Mouse (Mus musculus): ENCODE results near the gene Ccdc173. TPM values are rescaled to one million over a fixed set of nuclear protein-coding genes. Genes with fewer than 3 reads are reported as not detected.
A peak's percentile ranks its signal among the peaks of the same experiment; 100 is the strongest.
"Not testable (repeated sequence)": the region's sequence is repeated elsewhere in the genome, so short reads cannot be mapped to it uniquely, and the experiment has no call there.

The Ccdc173 gene
- polyA plus RNA-seq, 1 experiment from 2014 or later, result 1.6 TPM

DNA sequence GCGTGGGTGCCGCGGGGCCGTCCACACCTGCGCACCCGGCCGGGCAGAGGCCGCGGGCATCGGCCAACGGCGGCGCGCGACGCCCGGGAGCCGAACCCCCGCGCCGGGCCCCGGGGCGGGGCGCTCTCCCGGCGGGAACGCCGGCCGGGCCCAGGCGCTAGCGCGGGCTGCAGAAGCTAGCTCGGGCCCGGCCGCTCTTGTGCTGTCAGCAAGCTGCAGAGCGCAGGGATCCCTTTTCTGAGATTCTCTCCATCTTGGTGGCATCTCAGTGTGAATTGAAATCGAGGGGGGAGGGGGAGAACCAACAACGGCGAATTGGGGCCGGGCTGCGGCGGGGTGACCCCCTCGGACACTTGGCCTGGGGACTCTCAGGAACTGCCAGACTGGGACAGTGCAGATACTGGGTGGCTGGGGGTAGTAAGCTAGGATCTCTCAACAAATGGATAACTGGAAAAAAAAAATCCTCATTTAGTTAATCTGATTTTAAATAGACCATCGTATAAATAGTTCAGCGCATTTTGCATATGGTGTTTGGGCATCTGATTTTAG lies 33.8 kb upstream of the Ccdc173 start:
- Histone ChIP-seq H3K27ac (ENCODE audit: low read length) (peak overlapping the region; percentile 97), H3K9me3 (replicated peaks; ENCODE audit: control insufficient read depth, low read length) (no peaks in the 10 kb centered on the region), H3K9ac (ENCODE audit: low read length) (peak overlapping the region; percentile 97), H3K36me3 (ENCODE audit: control insufficient read depth, insufficient read depth, low read length) (no peaks in the 10 kb centered on the region), H3K4me2 (ENCODE audit: low read depth, low read length) (peak overlapping the region; percentile 78), H3K4me3 (replicated peaks; ENCODE audit: low read length) (peak overlapping the region; percentile 87), H3K4me1 (ENCODE audit: control insufficient read depth, insufficient read depth, low read length) (peaks cover 18% of the 10 kb centered on the region), H3K27me3 (ENCODE audit: control insufficient read depth, insufficient read depth, low read length) (no peaks in the 10 kb centered on the region)
- WGBS, result 2% methylated on average over 45 of the region's 45 CpGs
- peak; percentile 84 for ATAC-seq (ENCODE audit: insufficient read depth, low FRiP score)

GRCm38 (mm10) chr2:69822361-69823128 lies 33.2 kb upstream of the Ccdc173 start:
- H3K4me2 ChIP-seq (ENCODE audit: low read depth, low read length), result peak overlapping the region; percentile 78
- peak overlapping the region; percentile 87 for H3K4me3 ChIP-seq (replicated peaks; ENCODE audit: low read length)
- peak overlapping the region; percentile 97 for H3K27ac ChIP-seq (ENCODE audit: low read length)
- H3K36me3 ChIP-seq (ENCODE audit: control insufficient read depth, insufficient read depth, low read length), result no peaks in the 10 kb centered on the region
- peak overlapping the region; percentile 97 for H3K9ac ChIP-seq (ENCODE audit: low read length)
- H3K27me3 ChIP-seq (ENCODE audit: control insufficient read depth, insufficient read depth, low read length), result no peaks in the 10 kb centered on the region
- no peaks in the 10 kb centered on the region for H3K9me3 ChIP-seq (replicated peaks; ENCODE audit: control insufficient read depth, low read length)
- under 1% methylated on average over 75 of the region's 80 CpGs for WGBS
- peak; percentile 81 for ATAC-seq (ENCODE audit: insufficient read depth, low FRiP score)
- peaks cover 18% of the 10 kb centered on the region for H3K4me1 ChIP-seq (ENCODE audit: control insufficient read depth, insufficient read depth, low read length)

DNA sequence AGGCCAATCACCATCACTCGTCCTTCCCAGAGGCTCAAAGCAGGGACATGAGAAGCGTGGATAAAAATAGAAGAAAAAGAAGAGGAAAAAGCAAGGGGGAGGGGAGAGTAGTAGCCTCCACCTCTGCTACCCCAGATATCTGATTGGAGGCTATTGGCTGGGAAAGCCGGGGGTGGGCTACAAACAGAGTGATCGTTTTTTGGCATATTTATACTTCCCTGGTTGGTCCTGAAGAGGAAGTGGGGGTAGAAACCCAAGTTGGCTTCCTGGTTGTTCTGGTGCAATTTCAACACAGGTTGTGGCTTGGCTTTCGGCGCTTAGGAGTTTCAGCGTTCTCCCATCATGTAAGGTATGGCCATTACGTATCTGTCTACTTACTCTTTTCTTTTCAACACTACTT lies 32.3 kb upstream of the Ccdc173 start, which contains the start of gene Klhl23:
Gene Klhl23 (plus strand): TSS at position 234 of the 400 bp plus-strand sequence.
- H3K27me3 ChIP-seq (ENCODE audit: control insufficient read depth, insufficient read depth, low read length), result no peaks in the 10 kb centered on the region
- H3K9ac ChIP-seq (ENCODE audit: low read length), result peak within 1 kb of the TSS; percentile 97
- H3K4me2 ChIP-seq (ENCODE audit: low read depth, low read length), result peak within 1 kb of the TSS; percentile 78
- H3K36me3 ChIP-seq (ENCODE audit: control insufficient read depth, insufficient read depth, low read length), result no peaks in the 10 kb centered on the region
- WGBS, result 2% methylated on average over 8 of the region's 8 CpGs
- peak within 1 kb of the TSS; percentile 97 for H3K27ac ChIP-seq (ENCODE audit: low read length)
- H3K4me3 ChIP-seq (replicated peaks; ENCODE audit: low read length), result peak within 1 kb of the TSS; percentile 87
- peaks cover 18% of the 10 kb centered on the region for H3K4me1 ChIP-seq (ENCODE audit: control insufficient read depth, insufficient read depth, low read length)
- ATAC-seq (ENCODE audit: insufficient read depth, low FRiP score), result 0 out of 2 replicates have a peak, but pooled peaks have one; percentile 4
- H3K9me3 ChIP-seq (replicated peaks; ENCODE audit: control insufficient read depth, low read length), result no peaks in the 10 kb centered on the region

DNA sequence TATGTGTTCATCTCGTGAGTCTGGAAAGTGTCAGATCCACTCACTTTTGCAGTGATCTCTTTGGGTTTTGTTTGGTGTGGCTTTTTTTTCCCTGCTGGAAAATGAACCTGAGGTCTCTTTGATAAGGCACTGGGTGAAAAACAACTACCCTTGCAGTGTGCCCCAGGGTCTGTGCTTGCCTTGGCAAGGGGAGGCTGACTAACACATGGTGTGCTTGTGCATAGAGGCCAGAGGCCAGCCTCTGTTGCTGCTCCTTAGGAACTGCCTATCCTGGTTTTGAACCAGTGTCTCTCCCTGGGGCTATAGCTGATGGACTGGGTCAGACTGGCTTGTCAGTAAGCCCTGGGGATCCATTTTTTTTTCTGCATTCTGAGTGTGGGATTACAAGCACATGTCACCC lies 30.8 kb upstream of the Ccdc173 start:
- WGBS, result 39% methylated on average over 1 of the region's 1 CpGs
- H3K36me3 ChIP-seq (ENCODE audit: control insufficient read depth, insufficient read depth, low read length), result no peaks in the 10 kb centered on the region

GRCm38 (mm10) chr2:69818350-69819085 lies 29.1 kb upstream of the Ccdc173 start:
- 75% methylated on average over 9 of the region's 9 CpGs for WGBS
- Histone ChIP-seq H3K9me3 (replicated peaks; ENCODE audit: control insufficient read depth, low read length) (no peaks in the 10 kb centered on the region), H3K27me3 (ENCODE audit: control insufficient read depth, insufficient read depth, low read length) (no peaks in the 10 kb centered on the region), H3K9ac (ENCODE audit: low read length) (no peak overlapping the region), H3K4me1 (ENCODE audit: control insufficient read depth, insufficient read depth, low read length) (peaks cover 4% of the 10 kb centered on the region; the same call in 1 of the 2 replicates), H3K4me2 (ENCODE audit: low read depth, low read length) (no peak overlapping the region), H3K27ac (ENCODE audit: low read length) (no peak overlapping the region), H3K36me3 (ENCODE audit: control insufficient read depth, insufficient read depth, low read length) (no peaks in the 10 kb centered on the region), H3K4me3 (replicated peaks; ENCODE audit: low read length) (no peak overlapping the region)
- ATAC-seq (ENCODE audit: insufficient read depth, low FRiP score), result no peak

More for the DNA sequence above, 30.8 kb upstream of the Ccdc173 start:
- ATAC-seq (ENCODE audit: insufficient read depth, low FRiP score), result no peak
- Histone ChIP-seq H3K4me3 (replicated peaks; ENCODE audit: low read length) (no peak overlapping the region), H3K4me2 (ENCODE audit: low read depth, low read length) (no peak overlapping the region), H3K9ac (ENCODE audit: low read length) (no peak overlapping the region), H3K27me3 (ENCODE audit: control insufficient read depth, insufficient read depth, low read length) (no peaks in the 10 kb centered on the region), H3K9me3 (replicated peaks; ENCODE audit: control insufficient read depth, low read length) (no peaks in the 10 kb centered on the region), H3K4me1 (ENCODE audit: control insufficient read depth, insufficient read depth, low read length) (peaks cover 16% of the 10 kb centered on the region), H3K27ac (ENCODE audit: low read length) (no peak overlapping the region)

DNA sequence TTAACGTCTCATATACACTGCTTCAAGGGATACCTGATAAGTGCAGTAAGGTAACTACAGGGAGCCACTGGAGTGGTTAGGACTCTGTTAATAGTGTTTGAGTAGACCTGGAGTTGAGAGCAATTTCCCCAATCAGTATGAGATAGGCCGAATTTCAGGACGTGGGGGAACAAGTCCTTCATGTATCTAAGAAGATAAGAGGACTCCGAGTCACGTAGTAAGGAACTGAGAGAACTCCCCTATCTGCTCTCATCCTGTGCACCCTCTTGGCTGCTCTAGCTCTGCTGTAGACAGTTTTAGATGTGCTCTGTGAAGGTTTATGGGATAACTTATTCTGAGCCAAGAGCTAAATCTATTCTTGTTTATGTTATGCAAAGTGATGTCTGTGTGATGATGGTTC lies 27.2 kb upstream of the Ccdc173 start:
- Histone ChIP-seq H3K9me3 (replicated peaks; ENCODE audit: control insufficient read depth, low read length) (no peaks in the 10 kb centered on the region), H3K4me1 (ENCODE audit: control insufficient read depth, insufficient read depth, low read length) (peaks cover 1% of the 10 kb centered on the region; the same call in 1 of the 2 replicates), H3K9ac (ENCODE audit: low read length) (no peak overlapping the region), H3K27ac (ENCODE audit: low read length) (no peak overlapping the region), H3K4me2 (ENCODE audit: low read depth, low read length) (no peak overlapping the region), H3K36me3 (ENCODE audit: control insufficient read depth, insufficient read depth, low read length) (no peaks in the 10 kb centered on the region), H3K27me3 (ENCODE audit: control insufficient read depth, insufficient read depth, low read length) (no peaks in the 10 kb centered on the region), H3K4me3 (replicated peaks; ENCODE audit: low read length) (no peak overlapping the region)
- ATAC-seq (ENCODE audit: insufficient read depth, low FRiP score), result peak; percentile 41; the same call in 1 of the 2 replicates
- 54% methylated on average over 5 of the region's 5 CpGs for WGBS

GRCm38 (mm10) chr2:69811349-69811748 lies 22.0 kb upstream of the Ccdc173 start:
- H3K36me3 ChIP-seq (ENCODE audit: control insufficient read depth, insufficient read depth, low read length); H3K27me3 ChIP-seq (ENCODE audit: control insufficient read depth, insufficient read depth, low read length); H3K9me3 ChIP-seq (replicated peaks; ENCODE audit: control insufficient read depth, low read length); H3K4me1 ChIP-seq (ENCODE audit: control insufficient read depth, insufficient read depth, low read length); H3K4me2 ChIP-seq (ENCODE audit: low read depth, low read length); H3K4me3 ChIP-seq (replicated peaks; ENCODE audit: low read length); H3K27ac ChIP-seq (ENCODE audit: low read length); H3K9ac ChIP-seq (ENCODE audit: low read length); ATAC-seq (ENCODE audit: insufficient read depth, low FRiP score): not testable (repeated sequence)
- 67% methylated on average over 7 of the region's 7 CpGs for WGBS

- no peak for ATAC-seq (ENCODE audit: insufficient read depth, low FRiP score)
- WGBS, result 62% methylated on average over 15 of the region's 15 CpGs
- no peak overlapping the region for H3K4me3 ChIP-seq (replicated peaks; ENCODE audit: low read length)
- H3K9ac ChIP-seq (ENCODE audit: low read length), result no peak overlapping the region
- no peaks in the 10 kb centered on the region for H3K27me3 ChIP-seq (ENCODE audit: control insufficient read depth, insufficient read depth, low read length)
- no peaks in the 10 kb centered on the region for H3K9me3 ChIP-seq (replicated peaks; ENCODE audit: control insufficient read depth, low read length)
- H3K36me3 ChIP-seq (ENCODE audit: control insufficient read depth, insufficient read depth, low read length), result no peaks in the 10 kb centered on the region
- no peak overlapping the region for H3K4me2 ChIP-seq (ENCODE audit: low read depth, low read length)
- no peaks in the 10 kb centered on the region for H3K4me1 ChIP-seq (ENCODE audit: control insufficient read depth, insufficient read depth, low read length)
- H3K27ac ChIP-seq (ENCODE audit: low read length), result no peak overlapping the region
Observed at GRCm38 (mm10) chr2:69810169-69810568, 20.8 kb upstream of the Ccdc173 start.

DNA sequence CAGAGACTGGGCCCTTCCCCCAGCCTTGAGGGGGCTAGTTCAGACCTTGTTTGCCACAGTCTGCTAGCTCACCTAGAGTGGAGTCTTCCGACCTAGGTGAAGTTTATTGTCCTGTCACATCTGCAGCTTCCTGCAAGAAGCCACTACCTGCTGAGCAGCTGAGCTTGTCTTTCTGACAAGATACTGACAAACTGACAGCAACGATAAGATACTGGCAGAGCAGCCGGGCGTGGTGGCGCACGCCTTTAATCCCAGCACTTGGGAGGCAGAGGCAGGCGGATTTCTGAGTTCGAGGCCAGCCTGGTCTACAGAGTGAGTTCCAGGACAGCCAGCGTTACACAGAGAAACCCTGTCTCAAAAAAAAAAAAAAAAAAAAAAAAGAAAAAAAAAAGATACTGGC lies 15.3 kb upstream of the Ccdc173 start:
- not testable (repeated sequence) for H3K27me3 ChIP-seq (ENCODE audit: control insufficient read depth, insufficient read depth, low read length); H3K4me1 ChIP-seq (ENCODE audit: control insufficient read depth, insufficient read depth, low read length); H3K27ac ChIP-seq (ENCODE audit: low read length); H3K4me3 ChIP-seq (replicated peaks; ENCODE audit: low read length); H3K36me3 ChIP-seq (ENCODE audit: control insufficient read depth, insufficient read depth, low read length); H3K9me3 ChIP-seq (replicated peaks; ENCODE audit: control insufficient read depth, low read length); H3K4me2 ChIP-seq (ENCODE audit: low read depth, low read length); ATAC-seq (ENCODE audit: insufficient read depth, low FRiP score); H3K9ac ChIP-seq (ENCODE audit: low read length)
- 81% methylated on average over 8 of the region's 9 CpGs for WGBS

Measured in stomach, embryonic 16.5 days (tissue).